Mouse (Mus musculus): ENCODE measurements around the gene Cenpt. TPM values are rescaled to one million over a fixed set of nuclear protein-coding genes. Genes with fewer than 3 reads are reported as not detected.

Cenpt gene
- polyA plus RNA-seq, 1 experiment from 2014 or later: 45.4 TPM

GRCm38 (mm10) chr8:105799091-105799812, 53.8 kb downstream of the Cenpt start:
- WGBS: 22% methylated on average over 8 of the region's 8 CpGs
- ATAC-seq (ENCODE audit: borderline replicate concordance, extremely low read depth, low FRiP score, low TSS enrichment): peak; percentile 77; the same call in 1 of the 2 replicates

GRCm38 (mm10) chr8:105798408-105798807, 54.7 kb downstream of the Cenpt start:
- Histone ChIP-seq H3K4me3 (no peak overlapping the region), H3K27me3 (no peaks in the 10 kb centered on the region), H3K36me3 (no peaks in the 10 kb centered on the region), H3K4me1 (peaks cover 22% of the 10 kb centered on the region), H3K27ac (0 out of 2 replicates have a peak overlapping the region, but pooled peaks have one; percentile 69), H3K9me3 (no peaks in the 10 kb centered on the region), H3K9ac (no peak overlapping the region), H3K4me2 (no peak overlapping the region)
- no peak for ATAC-seq (ENCODE audit: borderline replicate concordance, extremely low read depth, low FRiP score, low TSS enrichment)
- 91% methylated on average over 5 of the region's 5 CpGs for WGBS

More at GRCm38 (mm10) chr8:105799091-105799812, 53.8 kb downstream of the Cenpt start:
- Histone ChIP-seq H3K27ac (peak overlapping the region; percentile 69), H3K4me2 (peak overlapping the region; percentile 33), H3K9ac (no peak overlapping the region), H3K36me3 (peaks cover 4% of the 10 kb centered on the region; the same call in 1 of the 2 replicates), H3K27me3 (no peaks in the 10 kb centered on the region), H3K4me1 (peaks cover 22% of the 10 kb centered on the region), H3K4me3 (no peak overlapping the region), H3K9me3 (no peaks in the 10 kb centered on the region)

GRCm38 (mm10) chr8:105795785-105796184, 57.3 kb downstream of the Cenpt start:
- no peak overlapping the region for H3K4me2 ChIP-seq
- no peaks in the 10 kb centered on the region for H3K36me3 ChIP-seq
- no peak overlapping the region for H3K4me3 ChIP-seq
- no peaks in the 10 kb centered on the region for H3K9me3 ChIP-seq
- WGBS: 56% methylated on average over 1 of the region's 1 CpGs
- H3K9ac ChIP-seq: no peak overlapping the region
- H3K27ac ChIP-seq: no peak overlapping the region
- no peaks in the 10 kb centered on the region for H3K27me3 ChIP-seq
- peaks cover 22% of the 10 kb centered on the region for H3K4me1 ChIP-seq
- ATAC-seq (ENCODE audit: borderline replicate concordance, extremely low read depth, low FRiP score, low TSS enrichment): no peak

Other genes starting within 250 kb of the Cenpt start
- 30.6 and 34.1 TPM in 2 replicates for gene Ripor1, start 248.0 kb downstream of the Cenpt start, polyA plus RNA-seq (2015; fragmentation: Nextera tagmentation; extraction: Ambion mirVana)
- gene Ctcf, start 216.7 kb downstream of the Cenpt start, polyA plus RNA-seq (2015; fragmentation: Nextera tagmentation; extraction: Ambion mirVana): 131 and 140 TPM in 2 replicates
- 0.69 and 0.79 TPM in 2 replicates for gene Agrp, start 215.9 kb downstream of the Cenpt start, polyA plus RNA-seq (2015; fragmentation: Nextera tagmentation; extraction: Ambion mirVana)
- 0.77 and 1.4 TPM in 2 replicates for gene Carmil2, start 167.0 kb downstream of the Cenpt start, polyA plus RNA-seq (2015; fragmentation: Nextera tagmentation; extraction: Ambion mirVana)
- 61.7 and 66.5 TPM in 2 replicates for gene Acd, start 152.2 kb downstream of the Cenpt start, polyA plus RNA-seq (2015; fragmentation: Nextera tagmentation; extraction: Ambion mirVana)
- 16.3 and 17.6 TPM in 2 replicates for gene Pard6a, start 152.1 kb downstream of the Cenpt start, polyA plus RNA-seq (2015; fragmentation: Nextera tagmentation; extraction: Ambion mirVana)
- 0.17 TPM in 1 of 2 replicates, not detected in the other for gene 4933405L10Rik, start 145.6 kb downstream of the Cenpt start, polyA plus RNA-seq (2015; fragmentation: Nextera tagmentation; extraction: Ambion mirVana)
- gene Enkd1, start 145.1 kb downstream of the Cenpt start, polyA plus RNA-seq (2015; fragmentation: Nextera tagmentation; extraction: Ambion mirVana): 27.3 and 28.9 TPM in 2 replicates
- gene Gfod2, start 94.6 kb downstream of the Cenpt start, polyA plus RNA-seq (2015; fragmentation: Nextera tagmentation; extraction: Ambion mirVana): 22.5 and 23.5 TPM in 2 replicates
- gene Ranbp10, start 25.9 kb downstream of the Cenpt start, polyA plus RNA-seq (2015; fragmentation: Nextera tagmentation; extraction: Ambion mirVana): 9.9 and 12.0 TPM in 2 replicates
- gene Tsnaxip1, start 25.5 kb downstream of the Cenpt start, polyA plus RNA-seq (2015; fragmentation: Nextera tagmentation; extraction: Ambion mirVana): 1.3 and 1.5 TPM in 2 replicates
- gene Thap11, start 1.9 kb upstream of the Cenpt start, polyA plus RNA-seq (2015; fragmentation: Nextera tagmentation; extraction: Ambion mirVana): 67.9 and 68.2 TPM in 2 replicates
- 231 and 277 TPM in 2 replicates for gene Nutf2, start 7.3 kb upstream of the Cenpt start, polyA plus RNA-seq (2015; fragmentation: Nextera tagmentation; extraction: Ambion mirVana)
- gene Edc4, start 27.6 kb upstream of the Cenpt start, polyA plus RNA-seq (2015; fragmentation: Nextera tagmentation; extraction: Ambion mirVana): 46.5 and 50.6 TPM in 2 replicates
- gene Nrn1l, start 40.3 kb upstream of the Cenpt start, polyA plus RNA-seq (2015; fragmentation: Nextera tagmentation; extraction: Ambion mirVana): 0.77 and 0.93 TPM in 2 replicates
- 32.0 and 33.0 TPM in 2 replicates for gene Pskh1, start 47.2 kb upstream of the Cenpt start, polyA plus RNA-seq (2015; fragmentation: Nextera tagmentation; extraction: Ambion mirVana)
- gene Ctrl, start 80.6 kb upstream of the Cenpt start, polyA plus RNA-seq (2015; fragmentation: Nextera tagmentation; extraction: Ambion mirVana): 0.86 and 1.0 TPM in 2 replicates
- 43.9 and 51.7 TPM in 2 replicates for gene Psmb10, start 85.2 kb upstream of the Cenpt start, polyA plus RNA-seq (2015; fragmentation: Nextera tagmentation; extraction: Ambion mirVana)
- gene Lcat, start 90.1 kb upstream of the Cenpt start, polyA plus RNA-seq (2015; fragmentation: Nextera tagmentation; extraction: Ambion mirVana): 1.2 and 1.9 TPM in 2 replicates
- 37.1 and 37.7 TPM in 2 replicates for gene Slc12a4, start 112.8 kb upstream of the Cenpt start, polyA plus RNA-seq (2015; fragmentation: Nextera tagmentation; extraction: Ambion mirVana)
- gene Dpep3, start 126.2 kb upstream of the Cenpt start, polyA plus RNA-seq (2015; fragmentation: Nextera tagmentation; extraction: Ambion mirVana): not detected in 2 replicates
- gene Dus2, start 138.1 kb upstream of the Cenpt start, polyA plus RNA-seq (2015; fragmentation: Nextera tagmentation; extraction: Ambion mirVana): 19.9 and 20.9 TPM in 2 replicates
- gene Dpep2nb, start 152.7 kb upstream of the Cenpt start, polyA plus RNA-seq (2015; fragmentation: Nextera tagmentation; extraction: Ambion mirVana): 0.24 TPM in 1 of 2 replicates, not detected in the other
- gene Ddx28, start 158.6 kb upstream of the Cenpt start, polyA plus RNA-seq (2015; fragmentation: Nextera tagmentation; extraction: Ambion mirVana): 16.6 and 17.3 TPM in 2 replicates
- gene Nfatc3, start 205.6 kb upstream of the Cenpt start, polyA plus RNA-seq (2015; fragmentation: Nextera tagmentation; extraction: Ambion mirVana): 6.6 and 8.2 TPM in 2 replicates